Mouse (Mus musculus) ES-CJ7 (cell line): Measurements from ENCODE around the gene Nucb2.

ENCODE experiments used
- DNase-seq: peaks from one replicate; pipeline ENCODE4 v3.0.0; 2011; ENCODE audit warnings: low read depth, low spot score

Nucb2 gene

DNA sequence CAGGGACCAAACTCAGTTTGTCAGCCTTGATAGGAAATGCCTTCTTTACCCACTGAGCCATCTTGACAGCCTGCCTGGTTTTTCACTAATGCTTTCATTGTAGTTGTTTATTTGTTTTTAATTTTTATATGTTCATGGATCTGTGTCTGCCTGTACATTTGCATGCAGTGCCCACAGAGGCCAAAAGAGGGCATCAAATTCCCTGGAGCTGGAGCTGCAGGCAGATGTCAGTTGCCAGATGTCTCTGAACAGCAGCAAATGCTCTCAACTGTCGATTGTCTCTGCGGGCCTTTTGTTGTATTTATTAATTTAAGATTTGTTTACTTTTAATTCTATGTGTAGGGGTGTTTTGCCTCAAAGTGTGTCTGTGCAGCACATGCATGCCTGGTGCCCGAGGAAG is 15.6 kb downstream of the Nucb2 start:
- no peak for DNase-seq

- DNase-seq, result no peak
Observed at GRCm38 (mm10) chr7:116524577-116524976, 20.4 kb downstream of the Nucb2 start.

GRCm38 (mm10) chr7:116529793-116530192 is 25.6 kb downstream of the Nucb2 start:
- DNase-seq, result no peak

- no peak for DNase-seq
Observed at GRCm38 (mm10) chr7:116530470-116530869, 26.3 kb downstream of the Nucb2 start.

- DNase-seq, result peak; percentile 73
Observed at GRCm38 (mm10) chr7:116531311-116531710, 27.1 kb downstream of the Nucb2 start.

DNA sequence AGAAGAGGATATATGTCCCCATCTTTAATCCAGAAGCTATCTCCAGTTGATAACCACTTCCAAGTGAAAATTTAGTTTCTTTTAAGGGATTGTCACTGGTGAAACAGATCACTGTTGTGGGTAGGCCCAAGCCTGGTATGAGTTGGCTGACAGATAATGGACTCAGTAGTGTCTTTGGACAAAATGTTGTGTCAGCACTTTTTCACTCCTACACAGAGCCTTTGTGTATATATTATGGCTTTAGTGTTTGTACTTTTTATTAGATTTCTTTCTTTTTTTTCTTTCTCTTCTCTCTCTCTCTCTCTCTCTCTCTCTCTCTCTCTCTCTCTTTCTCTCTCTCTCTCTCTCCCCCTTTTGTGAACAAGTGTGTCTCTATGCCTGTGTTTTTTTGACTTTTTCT is 52.7 kb downstream of the Nucb2 start:
- no peak for DNase-seq

DNA sequence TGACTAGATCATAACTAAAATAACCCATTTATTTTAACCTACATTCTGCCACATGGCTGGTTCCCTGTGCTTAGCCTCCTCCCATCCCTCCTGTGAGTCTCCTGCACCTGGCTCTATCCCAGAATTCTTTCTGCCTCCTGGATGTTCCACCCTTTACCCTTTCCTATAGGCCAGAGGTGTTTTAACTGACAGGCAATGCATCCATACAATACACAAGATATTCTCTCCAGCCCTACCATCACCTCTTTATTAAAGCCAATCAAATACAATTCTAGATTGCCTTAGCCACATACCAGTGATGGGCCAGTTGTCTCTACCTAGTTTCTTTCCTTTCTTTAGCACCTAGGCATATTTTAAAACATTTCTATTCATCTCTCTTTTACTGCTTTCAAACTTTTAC is 70.4 kb downstream of the Nucb2 start:
- DNase-seq, result peak; percentile 50
